Mouse (Mus musculus): ENCODE results near the gene Gm47996. TPM values are rescaled to one million over a fixed set of nuclear protein-coding genes. Genes with fewer than 3 reads are reported as not detected.

Gm47996 gene
- polyA plus RNA-seq, 1 experiment from 2014 or later: 0.33 TPM

GRCm38 (mm10) chr1:151216417-151216816 lies 6.5 kb downstream of the Gm47996 start:
- Histone ChIP-seq H3K4me3 (no peak overlapping the region), H3K36me3 (no peaks in the 10 kb centered on the region), H3K27ac (no peak overlapping the region), H3K27me3 (ENCODE audit: insufficient read depth, poor library complexity, severe bottlenecking) (no peaks in the 10 kb centered on the region), H3K9me3 (no peaks in the 10 kb centered on the region), H3K4me1 (replicated peaks) (no peaks in the 10 kb centered on the region)
- WGBS: 69% methylated on average over 3 of the region's 3 CpGs
- DNase-seq (ENCODE audit: low spot score): no peak

- 90% methylated on average over 5 of the region's 5 CpGs for WGBS
These were observed 9.1 kb downstream of the Gm47996 start for GRCm38 (mm10) chr1:151219045-151219444.

GRCm38 (mm10) chr1:151220098-151220497 lies 10.2 kb downstream of the Gm47996 start:
- WGBS: 74% methylated on average over 7 of the region's 7 CpGs
- no peak overlapping the region for H3K4me3 ChIP-seq
- no peaks in the 10 kb centered on the region for H3K9me3 ChIP-seq
- no peaks in the 10 kb centered on the region for H3K27me3 ChIP-seq (ENCODE audit: insufficient read depth, poor library complexity, severe bottlenecking)
- DNase-seq (ENCODE audit: low spot score): no peak
- H3K27ac ChIP-seq: no peak overlapping the region
- no peaks in the 10 kb centered on the region for H3K4me1 ChIP-seq (replicated peaks)
- no peaks in the 10 kb centered on the region for H3K36me3 ChIP-seq

More at GRCm38 (mm10) chr1:151219045-151219444, 9.1 kb downstream of the Gm47996 start:
- DNase-seq (ENCODE audit: low spot score): no peak
- Histone ChIP-seq H3K9me3 (no peaks in the 10 kb centered on the region), H3K4me3 (no peak overlapping the region), H3K27me3 (ENCODE audit: insufficient read depth, poor library complexity, severe bottlenecking) (no peaks in the 10 kb centered on the region), H3K4me1 (replicated peaks) (no peaks in the 10 kb centered on the region), H3K36me3 (no peaks in the 10 kb centered on the region), H3K27ac (no peak overlapping the region)

GRCm38 (mm10) chr1:151222561-151223267 lies 12.8 kb downstream of the Gm47996 start:
- no peak overlapping the region for H3K4me3 ChIP-seq
- H3K9me3 ChIP-seq: no peaks in the 10 kb centered on the region
- no peaks in the 10 kb centered on the region for H3K27me3 ChIP-seq (ENCODE audit: insufficient read depth, poor library complexity, severe bottlenecking)
- no peaks in the 10 kb centered on the region for H3K4me1 ChIP-seq (replicated peaks)
- H3K36me3 ChIP-seq: no peaks in the 10 kb centered on the region
- H3K27ac ChIP-seq: no peak overlapping the region
- no peak for DNase-seq (ENCODE audit: low spot score)
- WGBS: 89% methylated on average over 10 of the region's 10 CpGs

GRCm38 (mm10) chr1:151223377-151223776 lies 13.4 kb downstream of the Gm47996 start:
- Histone ChIP-seq H3K36me3 (no peaks in the 10 kb centered on the region), H3K27ac (no peak overlapping the region), H3K4me3 (no peak overlapping the region), H3K4me1 (replicated peaks) (no peaks in the 10 kb centered on the region), H3K27me3 (ENCODE audit: insufficient read depth, poor library complexity, severe bottlenecking) (no peaks in the 10 kb centered on the region), H3K9me3 (no peaks in the 10 kb centered on the region)
- 71% methylated on average over 1 of the region's 1 CpGs for WGBS
- DNase-seq (ENCODE audit: low spot score): no peak

- Histone ChIP-seq H3K36me3 (no peaks in the 10 kb centered on the region), H3K4me1 (replicated peaks) (no peaks in the 10 kb centered on the region), H3K27ac (no peak overlapping the region), H3K9me3 (no peaks in the 10 kb centered on the region), H3K27me3 (ENCODE audit: insufficient read depth, poor library complexity, severe bottlenecking) (no peaks in the 10 kb centered on the region), H3K4me3 (no peak overlapping the region)
- DNase-seq (ENCODE audit: low spot score): no peak
- 97% methylated on average over 1 of the region's 1 CpGs for WGBS
These were observed 14.6 kb downstream of the Gm47996 start for GRCm38 (mm10) chr1:151224536-151224935.

GRCm38 (mm10) chr1:151227506-151227905 lies 17.6 kb downstream of the Gm47996 start:
- no peaks in the 10 kb centered on the region for H3K27me3 ChIP-seq (ENCODE audit: insufficient read depth, poor library complexity, severe bottlenecking)
- no peak overlapping the region for H3K4me3 ChIP-seq
- no peak overlapping the region for H3K27ac ChIP-seq
- H3K9me3 ChIP-seq: no peaks in the 10 kb centered on the region
- DNase-seq (ENCODE audit: low spot score): no peak
- no peaks in the 10 kb centered on the region for H3K4me1 ChIP-seq (replicated peaks)
- H3K36me3 ChIP-seq: no peaks in the 10 kb centered on the region
- WGBS: 82% methylated on average over 8 of the region's 8 CpGs

- DNase-seq (ENCODE audit: low spot score): no peak
- WGBS: 86% methylated on average over 1 of the region's 1 CpGs
- Histone ChIP-seq H3K4me3 (no peak overlapping the region), H3K27me3 (ENCODE audit: insufficient read depth, poor library complexity, severe bottlenecking) (no peaks in the 10 kb centered on the region), H3K4me1 (replicated peaks) (no peaks in the 10 kb centered on the region), H3K36me3 (no peaks in the 10 kb centered on the region), H3K9me3 (no peaks in the 10 kb centered on the region), H3K27ac (no peak overlapping the region)
These were observed 18.5 kb downstream of the Gm47996 start for GRCm38 (mm10) chr1:151228320-151228989.

- DNase-seq (ENCODE audit: low spot score): no peak
- peaks cover 15% of the 10 kb centered on the region for H3K4me1 ChIP-seq (replicated peaks)
- no peak overlapping the region for H3K4me3 ChIP-seq
- no peaks in the 10 kb centered on the region for H3K9me3 ChIP-seq
- no peaks in the 10 kb centered on the region for H3K27me3 ChIP-seq (ENCODE audit: insufficient read depth, poor library complexity, severe bottlenecking)
- no peak overlapping the region for H3K27ac ChIP-seq
- no peaks in the 10 kb centered on the region for H3K36me3 ChIP-seq
- WGBS: 90% methylated on average over 3 of the region's 3 CpGs
These were observed 22.4 kb downstream of the Gm47996 start for GRCm38 (mm10) chr1:151232346-151232745.

GRCm38 (mm10) chr1:151233756-151234155 lies 23.8 kb downstream of the Gm47996 start:
- WGBS: 86% methylated on average over 3 of the region's 3 CpGs
- Histone ChIP-seq H3K9me3 (no peaks in the 10 kb centered on the region), H3K27ac (no peak overlapping the region), H3K27me3 (ENCODE audit: insufficient read depth, poor library complexity, severe bottlenecking) (no peaks in the 10 kb centered on the region), H3K4me3 (no peak overlapping the region), H3K36me3 (no peaks in the 10 kb centered on the region), H3K4me1 (replicated peaks) (peaks cover 15% of the 10 kb centered on the region)
- no peak for DNase-seq (ENCODE audit: low spot score)

- Histone ChIP-seq H3K4me3 (no peak overlapping the region), H3K9me3 (peaks cover 4% of the 10 kb centered on the region; the same call in 1 of the 2 replicates), H3K27ac (peak overlapping the region; percentile 67), H3K36me3 (0 out of 2 replicates have a peak, but pooled peaks cover 2% of the 10 kb centered on the region), H3K27me3 (ENCODE audit: insufficient read depth, poor library complexity, severe bottlenecking) (no peaks in the 10 kb centered on the region), H3K4me1 (replicated peaks) (peaks cover 15% of the 10 kb centered on the region)
- DNase-seq (ENCODE audit: low spot score): no peak
- WGBS: 13% methylated on average over 2 of the region's 2 CpGs
These were observed 25.6 kb downstream of the Gm47996 start for GRCm38 (mm10) chr1:151235574-151235973.

GRCm38 (mm10) chr1:151236141-151236930 lies 26.4 kb downstream of the Gm47996 start:
- WGBS: 77% methylated on average over 13 of the region's 13 CpGs
- 0 out of 2 replicates have a peak, but pooled peaks cover 2% of the 10 kb centered on the region for H3K36me3 ChIP-seq
- H3K4me1 ChIP-seq (replicated peaks): peaks cover 15% of the 10 kb centered on the region
- no peak overlapping the region for H3K4me3 ChIP-seq
- H3K27ac ChIP-seq: peak overlapping the region; percentile 67
- no peaks in the 10 kb centered on the region for H3K27me3 ChIP-seq (ENCODE audit: insufficient read depth, poor library complexity, severe bottlenecking)
- H3K9me3 ChIP-seq: peaks cover 4% of the 10 kb centered on the region; the same call in 1 of the 2 replicates
- DNase-seq (ENCODE audit: low spot score): no peak

Measured in hindbrain, embryonic 10.5 days (tissue).